Mouse (Mus musculus) kidney, embryonic 15.5 days (tissue): ENCODE data around the gene Brpf1. TPM values are rescaled to one million over a fixed set of nuclear protein-coding genes. Genes with fewer than 3 reads are reported as not detected.
"Not testable (repeated sequence)": the region's sequence is repeated elsewhere in the genome, so short reads cannot be mapped to it uniquely, and the experiment has no call there.

Source experiments
- ATAC-seq: fragments of 200-750 bp; cut with Nextera tagmentation; replicated peaks from 2 replicates; pipeline ENCODE4 v1.8.0; 2017; ENCODE audit warnings: moderate TSS enrichment; ENCODE audit not compliant: low FRiP score
- H3K27ac ChIP-seq: fragments of 300-500 bp; sonication (generic); 2 replicates; pipeline ENCODE4 v1.5.1; 2015; ENCODE audit warnings: mild to moderate bottlenecking, inconsistent platforms
- H3K27me3 ChIP-seq: fragments of 300-500 bp; sonication (generic); 2 replicates; pipeline ENCODE4 v1.6.1; 2015; ENCODE audit warnings: inconsistent platforms
- H3K36me3 ChIP-seq: fragments of 300-500 bp; sonication (generic); 2 replicates; pipeline ENCODE4 v1.6.1; 2015; ENCODE audit warnings: inconsistent platforms
- H3K4me1 ChIP-seq: fragments of 300-500 bp; sonication (generic); 2 replicates; pipeline ENCODE4 v1.6.1; 2015; ENCODE audit warnings: inconsistent platforms
- H3K4me2 ChIP-seq: fragments of 300-500 bp; sonication (generic); 2 replicates; pipeline ENCODE4 v1.6.1; 2015; ENCODE audit warnings: moderate library complexity, mild to moderate bottlenecking, inconsistent platforms
- H3K4me3 ChIP-seq: fragments of 300-500 bp; sonication (generic); replicated peaks from 2 replicates; pipeline ENCODE4 v1.5.1; 2015; ENCODE audit warnings: mild to moderate bottlenecking, inconsistent platforms
- H3K9ac ChIP-seq: fragments of 300-500 bp; sonication (generic); 2 replicates; pipeline ENCODE4 v1.6.1; 2015; ENCODE audit warnings: mild to moderate bottlenecking, inconsistent platforms
- H3K9me3 ChIP-seq: fragments of 300-500 bp; sonication (generic); replicated peaks from 2 replicates; pipeline ENCODE4 v1.6.1; 2016; ENCODE audit warnings: inconsistent platforms
- WGBS: fragments of 180-500 bp; shearing (Covaris S2); methylation state at CpG from one replicate; pipeline ENCODE4 v1.1.7; 2015; ENCODE audit warnings: mixed read lengths; 5-methylcytosine and 5-hydroxymethylcytosine counted together
- polyA plus RNA-seq: library from polyadenylated mRNA; unstranded; fragments of >200 nt; fragmentation: Nextera tagmentation; extraction: Ambion mirVana; gene quantifications from 2 replicates; pipeline ENCODE4 v1.2.1, GENCODE M21; 2015

Brpf1 gene
- polyA plus RNA-seq, 1 experiment from 2014 or later = 20.4 TPM

DNA sequence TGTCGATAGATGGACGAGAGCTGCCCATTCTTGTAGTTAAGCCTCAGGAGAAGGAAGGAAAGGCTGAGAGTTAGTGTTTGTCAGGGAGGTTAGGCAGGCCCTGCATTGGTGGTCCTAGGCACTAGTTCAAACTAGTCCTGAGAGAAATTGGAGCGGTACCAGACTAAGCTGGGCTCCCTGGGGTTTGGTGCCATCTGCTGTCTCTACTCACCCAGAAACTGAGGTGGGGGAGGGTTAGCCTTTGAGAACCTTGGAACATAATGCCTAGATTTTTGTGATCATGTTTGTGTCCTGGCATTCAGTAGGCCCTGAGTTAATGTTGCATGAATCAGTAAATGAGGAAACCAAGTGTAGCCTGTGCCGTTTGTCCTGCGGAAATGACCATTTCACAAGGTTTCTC, 1.2 kb downstream of the Brpf1 start:
- Histone ChIP-seq H3K27me3 (no peaks in the 10 kb centered on the region), H3K4me1 (peaks cover 29% of the 10 kb centered on the region), H3K9ac (peak overlapping the region; percentile 99), H3K4me2 (peak overlapping the region; percentile 96), H3K36me3 (peaks cover 35% of the 10 kb centered on the region), H3K4me3 (peak overlapping the region; percentile 99), H3K9me3 (no peaks in the 10 kb centered on the region), H3K27ac (peak overlapping the region; percentile 99)
- ATAC-seq = no peak
- 15% methylated on average over 5 of the region's 5 CpGs for WGBS

DNA sequence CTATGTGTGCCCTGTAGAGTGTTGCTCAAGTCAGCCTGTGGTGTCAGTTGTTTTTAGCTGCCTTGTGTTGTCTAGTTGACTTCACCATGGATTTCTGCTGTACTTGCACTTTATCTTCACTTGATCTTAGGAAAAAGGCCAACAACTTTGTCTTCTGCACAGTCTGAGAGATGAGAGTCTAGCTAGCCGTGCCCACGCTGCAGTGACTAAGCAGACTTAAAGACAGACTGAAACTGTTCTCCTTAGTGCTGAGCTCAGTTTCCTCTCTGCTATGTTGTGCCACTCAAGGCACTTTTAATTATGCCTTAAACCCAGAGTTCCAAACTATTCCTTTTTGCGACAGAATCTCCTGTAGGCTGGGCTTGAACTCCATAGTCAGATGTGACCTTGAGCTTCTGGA, 9.0 kb downstream of the Brpf1 start:
- WGBS = 96% methylated on average over 3 of the region's 3 CpGs
- peaks cover 97% of the 10 kb centered on the region for H3K36me3 ChIP-seq
- no peaks in the 10 kb centered on the region for H3K9me3 ChIP-seq
- H3K27ac ChIP-seq = no peak overlapping the region
- no peaks in the 10 kb centered on the region for H3K27me3 ChIP-seq
- H3K4me3 ChIP-seq = no peak overlapping the region
- no peak overlapping the region for H3K4me2 ChIP-seq
- H3K9ac ChIP-seq = no peak overlapping the region
- no peak for ATAC-seq
- H3K4me1 ChIP-seq = no peaks in the 10 kb centered on the region

DNA sequence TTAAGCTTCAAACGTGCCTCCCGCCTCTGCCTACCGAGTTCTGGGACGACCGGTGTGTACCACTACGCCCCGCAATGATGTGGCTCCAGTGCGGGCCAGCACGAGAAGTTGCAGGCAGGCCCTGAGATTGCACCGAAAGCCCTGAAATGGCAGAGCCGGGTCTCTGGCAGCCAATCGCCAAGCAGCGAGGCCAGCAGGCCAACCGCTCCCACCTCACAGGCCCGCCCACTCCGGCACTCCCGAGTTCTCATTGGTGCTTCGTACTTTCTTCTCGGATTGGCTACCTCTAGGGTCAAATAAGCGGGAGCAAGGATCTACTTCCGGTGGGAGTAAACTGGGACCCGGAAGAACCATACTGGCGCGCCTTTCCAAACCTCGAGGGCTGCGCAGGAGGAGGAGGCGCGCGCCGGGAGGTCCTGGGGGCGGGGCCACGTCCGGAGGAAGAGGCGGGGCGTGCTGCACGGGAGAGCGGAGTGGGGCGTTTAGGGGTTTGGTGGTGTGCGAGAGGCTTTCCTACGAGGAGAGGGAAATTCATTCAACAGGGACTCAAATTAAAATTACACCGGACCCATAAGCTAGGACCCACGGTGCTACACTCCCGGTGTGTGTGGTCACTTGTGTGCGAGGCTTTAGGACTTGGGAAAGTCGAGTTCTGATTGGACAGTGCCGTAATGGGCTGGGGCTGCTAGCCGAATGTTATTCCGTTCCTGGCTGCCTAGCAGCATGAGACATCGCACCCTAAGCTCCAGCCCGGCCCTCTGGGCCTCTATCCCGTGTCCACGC, 19.8 kb downstream of the Brpf1 start, which contains the start of gene Ogg1:
Ogg1 (plus strand) TSS at position 440 of the 783 bp plus-strand sequence.
- Histone ChIP-seq H3K9ac (peak within 1 kb of the TSS; percentile 64), H3K4me3 (peak within 1 kb of the TSS; percentile 65), H3K4me1 (peaks cover 15% of the 10 kb centered on the region), H3K27me3 (no peaks in the 10 kb centered on the region), H3K27ac (peak within 1 kb of the TSS; percentile 95), H3K36me3 (peaks cover 71% of the 10 kb centered on the region), H3K9me3 (no peaks in the 10 kb centered on the region), H3K4me2 (peak within 1 kb of the TSS; percentile 84)
- ATAC-seq = peak; percentile 99
- WGBS = under 1% methylated on average over 50 of the region's 52 CpGs

DNA sequence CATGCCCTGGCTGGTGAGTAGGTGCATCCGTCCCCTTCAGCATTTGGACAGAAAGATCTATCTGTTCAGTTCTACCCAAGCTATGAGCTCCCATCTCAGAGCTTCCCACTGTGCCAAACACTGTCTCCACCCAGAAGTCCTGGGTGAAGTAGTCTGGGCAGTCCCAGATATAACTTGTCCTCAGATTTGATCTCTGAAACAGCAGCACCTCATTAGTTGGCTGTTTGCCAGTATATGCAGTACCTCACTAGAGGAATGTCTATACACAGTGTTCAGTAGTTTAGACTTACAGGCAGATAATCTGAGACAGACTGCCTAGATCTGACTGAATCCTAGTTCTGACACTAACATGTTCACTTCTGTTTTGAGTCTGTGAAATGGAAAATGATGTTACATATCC, 22.5 kb downstream of the Brpf1 start:
- no peak overlapping the region for H3K9ac ChIP-seq
- H3K36me3 ChIP-seq = peaks cover 66% of the 10 kb centered on the region
- WGBS = 90% methylated on average over 1 of the region's 1 CpGs
- H3K4me1 ChIP-seq = peaks cover 27% of the 10 kb centered on the region
- no peak for ATAC-seq
- peak overlapping the region; percentile 4; the same call in 1 of the 2 replicates for H3K27ac ChIP-seq
- H3K9me3 ChIP-seq = no peaks in the 10 kb centered on the region
- no peaks in the 10 kb centered on the region for H3K27me3 ChIP-seq
- H3K4me3 ChIP-seq = no peak overlapping the region
- H3K4me2 ChIP-seq = no peak overlapping the region

DNA sequence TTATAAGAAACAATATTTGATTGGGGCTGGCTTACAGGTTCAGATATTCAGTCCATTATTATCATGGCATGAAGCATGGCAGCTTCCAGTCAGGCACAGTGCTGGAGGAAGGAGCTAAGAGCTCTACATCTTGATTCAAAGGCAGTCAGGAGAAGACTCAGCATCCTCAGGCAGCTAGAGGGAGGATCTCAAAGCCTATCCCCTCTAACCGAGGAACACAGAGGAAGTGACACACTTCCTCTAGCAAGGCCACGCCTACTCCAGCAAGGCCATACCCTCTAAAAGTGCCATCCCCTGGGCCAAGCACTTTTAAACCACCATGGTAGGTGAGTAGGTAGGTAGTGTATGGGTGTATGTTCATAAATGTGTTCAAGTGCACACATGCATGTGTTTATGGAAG, 23.6 kb downstream of the Brpf1 start:
- H3K4me3 ChIP-seq = no peak overlapping the region
- H3K4me2 ChIP-seq = no peak overlapping the region
- no peaks in the 10 kb centered on the region for H3K9me3 ChIP-seq
- H3K27ac ChIP-seq = no peak overlapping the region
- peaks cover 67% of the 10 kb centered on the region for H3K36me3 ChIP-seq
- 52% methylated on average over 2 of the region's 2 CpGs for WGBS
- no peaks in the 10 kb centered on the region for H3K27me3 ChIP-seq
- peaks cover 27% of the 10 kb centered on the region for H3K4me1 ChIP-seq
- H3K9ac ChIP-seq = no peak overlapping the region
- no peak for ATAC-seq

DNA sequence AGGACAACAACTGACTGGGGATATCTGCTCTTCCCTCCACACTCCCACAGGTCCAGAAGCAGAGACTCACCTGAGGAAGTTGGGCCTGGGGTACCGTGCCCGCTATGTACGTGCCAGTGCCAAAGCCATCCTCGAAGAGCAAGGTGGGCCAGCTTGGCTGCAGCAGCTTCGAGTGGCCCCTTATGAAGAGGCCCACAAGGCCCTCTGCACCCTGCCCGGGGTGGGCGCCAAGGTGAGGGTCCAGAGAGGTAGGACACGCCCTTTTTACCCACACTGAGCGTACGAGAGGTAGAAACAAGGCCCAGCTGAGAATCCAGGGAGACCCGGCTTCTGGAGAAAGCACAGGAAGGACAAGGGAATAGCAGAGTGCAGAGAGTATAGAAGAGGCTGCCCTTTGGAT, 24.8 kb downstream of the Brpf1 start:
- Histone ChIP-seq H3K9me3 (no peaks in the 10 kb centered on the region), H3K4me3 (no peak overlapping the region), H3K4me1 (peaks cover 21% of the 10 kb centered on the region), H3K36me3 (peaks cover 76% of the 10 kb centered on the region), H3K27me3 (no peaks in the 10 kb centered on the region), H3K9ac (no peak overlapping the region), H3K27ac (no peak overlapping the region), H3K4me2 (no peak overlapping the region)
- 92% methylated on average over 11 of the region's 11 CpGs for WGBS
- ATAC-seq = no peak

DNA sequence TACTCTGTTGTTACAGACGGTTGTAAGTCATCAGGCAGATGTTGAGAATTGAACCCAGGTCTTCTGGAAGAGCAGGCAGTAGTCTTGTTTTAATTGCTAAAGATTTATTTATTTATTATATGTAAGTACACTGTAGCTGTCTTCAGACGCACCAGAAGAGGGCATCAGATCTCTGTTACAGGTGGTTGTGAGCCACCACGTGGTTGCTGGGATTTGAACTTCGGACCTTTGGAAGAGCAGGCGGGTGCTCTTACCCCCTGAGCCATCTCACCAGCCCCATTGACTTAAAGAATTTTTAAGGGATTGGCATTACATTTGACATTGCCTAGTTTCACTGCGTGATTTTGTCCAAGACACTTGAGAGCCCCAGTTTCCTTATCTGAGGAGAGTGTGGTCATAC, 25.8 kb downstream of the Brpf1 start:
- ATAC-seq, H3K27me3 ChIP-seq, H3K9me3 ChIP-seq, H3K9ac ChIP-seq, H3K4me3 ChIP-seq: not testable (repeated sequence)
- Histone ChIP-seq H3K36me3 (peaks cover 85% of the 10 kb centered on the region), H3K27ac (peak overlapping the region; percentile 87), H3K4me2 (0 out of 2 replicates have a peak overlapping the region, but pooled peaks have one; percentile 1), H3K4me1 (peaks cover 21% of the 10 kb centered on the region)
- 76% methylated on average over 6 of the region's 6 CpGs for WGBS

DNA sequence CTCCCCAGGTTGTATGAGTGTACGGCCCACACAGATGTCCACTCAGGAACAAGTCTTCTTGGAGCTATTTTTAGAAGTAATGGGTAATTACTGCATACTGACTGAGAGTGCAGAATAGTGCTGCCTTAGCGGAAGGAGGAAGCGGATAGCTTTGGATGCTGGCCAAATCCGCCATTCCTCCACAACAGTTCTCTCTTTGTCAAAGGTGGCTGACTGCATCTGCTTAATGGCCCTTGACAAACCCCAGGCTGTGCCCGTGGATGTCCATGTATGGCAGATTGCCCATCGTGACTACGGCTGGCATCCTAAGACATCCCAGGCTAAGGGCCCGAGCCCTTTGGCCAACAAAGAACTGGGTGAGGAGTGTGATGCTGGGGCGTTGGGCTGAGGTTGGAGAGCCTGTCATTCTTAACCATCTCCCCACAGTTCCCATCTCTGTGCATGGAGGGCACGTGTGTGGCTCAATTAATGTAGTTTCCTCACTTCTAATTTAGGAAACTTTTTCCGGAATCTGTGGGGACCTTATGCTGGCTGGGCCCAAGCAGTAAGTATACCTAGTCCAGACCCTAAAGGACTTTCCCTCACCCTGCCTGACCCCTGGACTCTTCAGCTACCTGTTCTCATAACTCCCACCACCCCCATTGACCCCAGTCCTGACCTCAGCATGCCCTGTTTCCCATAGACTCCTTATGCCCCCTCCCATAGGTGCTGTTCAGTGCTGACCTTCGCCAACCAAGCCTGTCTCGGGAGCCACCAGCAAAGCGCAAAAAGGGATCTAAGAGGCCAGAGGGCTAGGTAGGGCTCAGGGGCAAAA, 26.4 kb downstream of the Brpf1 start:
- Histone ChIP-seq H3K36me3 (peaks cover 90% of the 10 kb centered on the region), H3K27ac (peak overlapping the region; percentile 87), H3K4me1 (peaks cover 19% of the 10 kb centered on the region), H3K9me3 (no peaks in the 10 kb centered on the region), H3K4me3 (no peak overlapping the region), H3K4me2 (0 out of 2 replicates have a peak overlapping the region, but pooled peaks have one; percentile 1), H3K27me3 (no peaks in the 10 kb centered on the region), H3K9ac (no peak overlapping the region)
- peak; percentile 63 for ATAC-seq
- 58% methylated on average over 14 of the region's 14 CpGs for WGBS

DNA sequence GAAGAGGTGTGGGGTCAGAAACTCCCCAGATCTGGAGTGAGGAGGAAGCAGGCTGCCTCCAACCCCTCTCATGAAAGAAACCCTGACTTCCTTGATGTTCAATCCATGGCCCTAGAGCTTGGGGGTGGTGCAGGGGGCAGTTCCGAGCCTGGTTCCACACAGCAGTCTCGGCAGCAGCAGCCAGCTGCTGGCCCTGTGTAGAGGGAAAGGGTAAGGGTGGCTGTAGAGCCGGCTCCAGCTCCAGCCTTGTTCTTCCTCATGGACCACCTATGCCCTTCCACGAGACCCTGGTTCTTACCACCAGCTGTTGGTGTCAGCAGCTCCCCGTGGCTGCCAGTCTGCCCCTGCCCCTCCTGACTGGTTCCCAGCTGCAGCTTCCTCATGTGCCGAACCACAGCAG, 27.3 kb downstream of the Brpf1 start:
- Histone ChIP-seq H3K9ac (no peak overlapping the region), H3K27ac (peak overlapping the region; percentile 87), H3K4me3 (no peak overlapping the region), H3K4me2 (no peak overlapping the region), H3K9me3 (no peaks in the 10 kb centered on the region), H3K4me1 (peaks cover 18% of the 10 kb centered on the region), H3K27me3 (no peaks in the 10 kb centered on the region), H3K36me3 (peaks cover 90% of the 10 kb centered on the region)
- no peak for ATAC-seq
- WGBS = 61% methylated on average over 6 of the region's 6 CpGs

DNA sequence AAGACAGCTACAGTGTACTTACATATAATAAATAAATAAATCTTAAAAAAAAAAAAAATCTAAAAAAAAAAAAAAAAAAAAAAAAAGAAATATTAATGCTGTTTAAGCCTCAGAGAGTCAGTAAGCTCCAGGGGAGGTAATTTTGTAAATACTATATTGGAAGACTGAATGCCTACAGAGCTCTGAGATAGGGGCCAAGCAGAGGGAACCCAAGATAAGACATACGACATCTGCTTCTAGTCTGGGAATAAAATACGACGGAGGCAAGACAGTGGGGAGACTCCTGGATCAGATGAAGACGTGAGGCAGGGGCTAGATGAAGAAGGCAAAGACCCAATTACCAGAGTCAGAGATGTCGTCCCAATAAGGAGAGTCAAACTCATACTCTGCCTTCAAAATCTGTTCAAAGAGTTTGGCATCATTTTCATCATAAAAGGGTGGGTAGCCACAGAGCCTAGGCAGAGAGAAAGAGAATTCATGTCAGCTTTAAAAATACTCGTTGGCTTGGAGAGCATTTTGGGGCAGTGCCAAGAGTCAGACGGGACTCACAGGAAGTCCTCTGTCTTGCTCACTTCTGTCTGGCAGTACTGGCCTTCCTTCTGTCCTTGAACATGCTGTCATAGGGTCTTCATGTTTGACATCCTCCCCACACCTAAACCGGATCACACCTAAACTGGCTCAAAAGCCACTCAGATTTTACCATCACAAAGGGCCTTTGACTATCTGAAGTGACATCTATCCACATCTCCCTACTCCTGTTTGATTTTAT, 30.1 kb downstream of the Brpf1 start:
- no peak overlapping the region for H3K4me2 ChIP-seq
- H3K36me3 ChIP-seq = peaks cover 84% of the 10 kb centered on the region
- H3K27ac ChIP-seq = no peak overlapping the region
- no peak overlapping the region for H3K4me3 ChIP-seq
- no peak for ATAC-seq
- H3K9ac ChIP-seq = no peak overlapping the region
- H3K27me3 ChIP-seq = no peaks in the 10 kb centered on the region
- H3K9me3 ChIP-seq = no peaks in the 10 kb centered on the region
- WGBS = 63% methylated on average over 8 of the region's 8 CpGs
- peaks cover 22% of the 10 kb centered on the region for H3K4me1 ChIP-seq

DNA sequence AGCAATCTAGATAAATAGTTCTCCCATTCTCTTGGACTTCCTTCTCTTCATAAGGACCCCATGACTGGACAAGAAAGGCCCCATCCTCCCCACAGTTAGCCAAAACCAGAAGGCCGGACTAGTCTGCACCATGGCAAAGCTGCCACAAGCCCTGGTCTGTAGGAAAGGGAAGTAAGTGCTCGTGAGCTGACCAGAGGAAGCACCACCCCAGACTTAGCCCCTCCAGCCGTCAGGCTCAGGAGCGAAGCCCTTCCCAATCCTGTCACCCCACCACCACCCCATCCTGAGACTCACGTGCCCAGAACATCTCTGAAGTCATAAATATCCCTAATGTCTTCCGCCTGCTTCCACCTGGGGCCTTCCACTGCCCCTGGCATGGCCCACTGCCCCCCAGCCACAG, 34.6 kb downstream of the Brpf1 start:
- peaks cover 34% of the 10 kb centered on the region for H3K4me1 ChIP-seq
- H3K27me3 ChIP-seq = no peaks in the 10 kb centered on the region
- peak overlapping the region; percentile 74 for H3K27ac ChIP-seq
- H3K9ac ChIP-seq = peak overlapping the region; percentile 9; the same call in 1 of the 2 replicates
- peak overlapping the region; percentile 16; the same call in 1 of the 2 replicates for H3K4me3 ChIP-seq
- H3K36me3 ChIP-seq = peaks cover 44% of the 10 kb centered on the region
- H3K4me2 ChIP-seq = peak overlapping the region; percentile 90
- WGBS = 48% methylated on average over 6 of the region's 6 CpGs
- ATAC-seq = no peak
- no peaks in the 10 kb centered on the region for H3K9me3 ChIP-seq
